Mouse (Mus musculus) lung, postnatal 0 days (tissue): ENCODE data around the gene Birc7.

Source experiments
- CTCF ChIP-seq: IDR thresholded peaks from 2 replicates; pipeline ENCODE4 v1.5.1; 2016; ENCODE audit warnings: antibody characterized with exemption, mild to moderate bottlenecking
- EP300 ChIP-seq: IDR thresholded peaks from 2 replicates; pipeline ENCODE4 v1.6.1; 2016; ENCODE audit warnings: antibody characterized with exemption, mild to moderate bottlenecking, control low read depth

GRCm38 (mm10) chr2:180890422-180891074, 38.3 kb upstream of the Birc7 start:
- TF ChIP-seq CTCF (no peak), EP300 (no peak)
